ENCODE assay signal across 9 mouse cellular contexts in the genomic region with DNA sequence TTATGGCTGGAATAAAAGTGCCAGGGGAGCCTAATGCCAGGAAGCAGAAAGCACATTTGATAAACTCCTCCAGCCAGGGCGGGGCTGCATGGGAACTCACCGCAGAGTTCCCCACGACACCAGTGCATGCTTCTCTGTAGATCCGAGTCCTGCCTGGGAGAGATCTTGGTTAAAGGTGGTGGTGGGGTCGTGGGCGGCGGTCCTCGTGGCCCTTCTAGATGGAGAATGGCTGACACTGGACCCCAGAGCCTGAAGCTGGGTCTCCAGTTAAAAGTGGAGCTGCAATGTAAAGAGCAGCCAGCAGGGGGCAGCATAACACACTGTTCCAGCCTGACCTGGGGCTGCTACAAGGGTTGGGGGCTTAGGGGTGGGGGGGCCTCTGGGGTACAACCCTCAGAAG. TPM values are rescaled to one million over a fixed set of nuclear protein-coding genes. Genes with fewer than 3 reads are reported as not detected.
DNase-seq lines count a peak whose midpoint lies in the region; ATAC-seq and TF ChIP-seq lines count a peak whose summit lies in the region.
"Had no signal": no experiment of that assay in that cellular context is flagged by ENCODE, and none has a peak within 500 bp of the region (broad histone marks: within the 10 kb centered on the region; RNA-seq: fewer than 3 reads in every experiment).

No protein-coding gene starts in this region.

- no peak for TF ChIP-seq POLR2A in heart, adult 2 months (IDR thresholded peaks at IDR 0.05; ENCODE audit: insufficient read depth, low read depth, low read length)

- WGBS in heart, adult 2 months: 14% methylated on average over 8 of the region's 8 CpGs

- intact Hi-C loops in heart, adult 2 months (cut with DNase I): no loop called here

- DNase-seq in CD4-positive, CD25-positive, alpha-beta regulatory T cell, adult 2 months (ENCODE audit: low read depth, low spot score): peak; percentile 80
- peak; percentile 55 for DNase-seq in A20 (ENCODE audit: low read depth, low spot score)
- peak; percentile 40 for DNase-seq in c-Kit-positive CD71-negative TER-119-negative erythroid progenitor cells, embryonic 14.5 days (ENCODE audit: low read depth)
- peak; percentile 41 to 76 for DNase-seq in heart, adult 2 months
- peak in 1 of 2 experiments; percentile 67 for DNase-seq in layer of hippocampus, adult 2 months (ENCODE audit: low spot score in 2 of 2)
- peak; percentile 47 to 71 for DNase-seq in lung, postnatal 4 days
- DNase-seq in spleen, postnatal 10 days (ENCODE audit: low spot score in 2 of 2): peak; percentile 70 to 79

- H3K4me1 ChIP-seq in heart, adult 2 months (ENCODE audit: control insufficient read depth, insufficient read depth, low read length): peaks cover 3% of the 10 kb centered on the region; the same call in 1 of the 2 replicates

- H3K36me3 ChIP-seq in heart, adult 2 months (ENCODE audit: control insufficient read depth, insufficient read depth, low read length): no peaks in the 10 kb centered on the region

- no peak for TF ChIP-seq EP300 in heart, adult 2 months (IDR thresholded peaks at IDR 0.05; ENCODE audit: insufficient read depth, low read depth, low read length)

- TF ChIP-seq CTCF in heart, adult 2 months (IDR thresholded peaks at IDR 0.05): peak; percentile 83
- peak; percentile 87 for TF ChIP-seq CTCF in layer of hippocampus, adult 2 months (conservative IDR thresholded peaks at IDR 0.05)

- no peak overlapping the region for H3K27ac ChIP-seq in heart, adult 2 months
- H3K27ac ChIP-seq in layer of hippocampus, adult 2 months: no peak overlapping the region

- no peaks in the 10 kb centered on the region for H3K27me3 ChIP-seq in heart, adult 2 months (ENCODE audit: control insufficient read depth, insufficient read depth, low read length)

- H3K79me2 ChIP-seq in heart, adult 2 months (replicated peaks; ENCODE audit: control insufficient read depth, insufficient read depth, low read length): no peaks in the 10 kb centered on the region

- 0 out of 2 replicates have a peak overlapping the region, but pooled peaks have one; percentile 19 for H3K9ac ChIP-seq in heart, adult 2 months (ENCODE audit: low read depth, low read length)

- ATAC-seq in CD4-positive, CD25-positive, alpha-beta regulatory T cell, adult 4 months: no peak

- no peak overlapping the region for H3K4me3 ChIP-seq in heart, adult 2 months
- no peak overlapping the region for H3K4me3 ChIP-seq in layer of hippocampus, adult 2 months

RNA-seq across cellular contexts. Expression of gene Gm572, which starts 38.3 kb away (rescaled TPM):
- polyA plus RNA-seq in CD4-positive, CD25-positive, alpha-beta regulatory T cell, adult 4 months (2017; shearing (Covaris generic)): not detected
- total RNA-seq in heart, adult 2 months (2021): 1 to 10 TPM; 4.5 to 5.0 TPM
- polyA plus RNA-seq in heart, adult 2 months (2012; rRNA removed): 1.9 and 4.1 TPM in 2 replicates
- total RNA-seq in layer of hippocampus, adult 2 months (2021): not detected
- total RNA-seq: left cerebral cortex, postnatal 36 days had no signal

RNA-seq across cellular contexts. Expression of gene Tardbp, which starts 54.6 kb away (rescaled TPM):
- polyA plus RNA-seq in CD4-positive, CD25-positive, alpha-beta regulatory T cell, adult 4 months (2017; shearing (Covaris generic)): 100 to 1,000 TPM; 158 to 201 TPM
- total RNA-seq in heart, adult 2 months (2021): 100 to 1,000 TPM; 116 to 119 TPM
- 70.5 and 156 TPM in 2 replicates for polyA plus RNA-seq in heart, adult 2 months (2012; rRNA removed)
- total RNA-seq in layer of hippocampus, adult 2 months (2021): 100 to 1,000 TPM; 233 to 237 TPM

Comparison
In these comparisons a context has a peak if more than half of its experiments do, and no peak if none do; other contexts are left out.
1. RNA of gene Gm572, which starts 38.3 kb away (total RNA-seq): 4.5 to 5.0 TPM in heart, adult 2 months; not detected in layer of hippocampus, adult 2 months; every median in the first group is over 4 times any median in the second.